Mouse (Mus musculus) layer of hippocampus, adult 8-10 months (tissue): ENCODE data around the gene Vgll4. TPM values are rescaled to one million over a fixed set of nuclear protein-coding genes. Genes with fewer than 3 reads are reported as not detected.

ENCODE experiments used
- DNase-seq, 2 experiments: peaks; one replicate each; pipeline ENCODE4 v3.0.0; 2022; ENCODE audit warnings: low spot score in 2 of 2
- total RNA-seq, 4 experiments: library from RNA; stranded (reverse); gene quantifications; 2 replicates each; pipeline ENCODE4 v1.2.4; 2022

Vgll4 gene
- total RNA-seq, 4 experiments from 2014 or later: 48.9 to 53.4 (median 49.5) TPM

DNA sequence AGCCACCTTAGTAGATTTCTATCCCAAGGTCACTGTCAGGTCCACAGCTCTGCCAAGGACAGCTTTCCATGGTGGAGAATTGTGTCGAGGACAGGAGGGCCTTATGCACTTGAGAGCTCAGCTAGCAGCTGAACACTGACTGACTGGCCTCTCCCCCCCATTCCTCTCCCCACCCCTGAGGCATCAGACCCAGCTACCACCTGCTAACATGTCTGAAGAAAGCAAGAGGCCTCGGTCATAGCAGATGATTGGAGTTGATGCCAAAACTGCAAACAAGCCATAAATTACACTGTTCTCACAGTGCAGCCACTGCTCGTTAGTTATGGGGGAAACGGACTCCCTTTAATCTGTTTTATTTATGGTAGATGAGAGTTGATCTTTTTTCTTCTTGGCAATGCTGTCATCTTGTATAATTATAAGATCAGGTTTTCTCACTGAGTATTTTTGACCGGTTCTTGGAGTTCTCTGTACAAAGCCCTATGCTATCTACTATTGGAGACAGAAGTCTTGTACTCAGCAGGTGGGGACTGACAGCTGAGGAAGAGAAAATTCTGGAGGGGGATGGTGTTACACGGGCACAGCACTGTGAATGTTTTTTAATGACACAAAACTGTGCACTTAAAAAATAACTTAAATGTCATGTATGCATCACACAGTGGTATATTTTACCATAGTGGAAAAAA is 155.5 kb downstream of the Vgll4 start:
- no peak for DNase-seq

DNA sequence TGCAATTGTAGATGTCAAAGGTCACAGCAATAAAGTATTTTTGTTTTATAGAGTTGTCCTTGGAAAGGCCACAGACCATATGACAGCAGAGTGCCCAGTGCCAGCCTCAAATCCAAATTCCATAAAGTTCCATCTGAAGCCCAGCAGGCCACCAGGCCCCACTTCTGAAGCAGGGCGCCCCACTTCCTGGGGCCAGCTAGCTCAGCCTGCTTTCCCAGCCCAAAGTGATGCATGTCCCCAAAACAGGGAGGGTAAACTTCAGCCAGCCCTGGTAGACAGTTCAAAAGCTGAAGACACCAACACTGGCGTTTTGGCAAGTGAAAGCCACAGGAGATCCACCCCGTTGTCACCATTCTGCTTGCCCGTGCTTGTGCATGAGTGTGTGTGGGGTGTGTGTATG is 157.0 kb downstream of the Vgll4 start:
- DNase-seq: no peak

DNA sequence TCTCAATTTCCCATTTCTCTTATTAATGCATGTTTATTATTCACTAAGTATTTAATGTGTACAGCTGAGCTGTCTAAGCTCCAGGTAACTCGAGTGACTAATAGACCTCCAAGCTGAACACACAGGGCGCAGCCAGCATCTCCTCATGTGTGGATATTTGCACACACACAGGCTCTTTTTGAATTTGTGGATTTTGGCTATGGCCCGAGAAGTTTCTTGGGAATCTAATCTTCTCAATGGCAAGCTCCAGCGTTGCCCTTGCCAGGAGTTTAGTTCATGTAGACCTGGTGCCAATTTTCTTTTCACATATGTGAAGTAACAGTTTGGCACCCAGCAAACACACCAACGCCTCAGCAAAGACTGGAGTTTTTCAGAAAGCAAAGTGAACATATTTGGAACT is 157.5 kb downstream of the Vgll4 start:
- DNase-seq: no peak

Other genes with a start within 250 kb of the Vgll4 start
- 10 to 100 TPM; 16.0 to 22.9 (median 22.3) TPM for gene Tamm41, start 67.9 kb upstream of the Vgll4 start, total RNA-seq
- 100 to 1,000 TPM; 513 to 623 (median 572) TPM for gene Syn2, start 164.9 kb upstream of the Vgll4 start, total RNA-seq